Mouse (Mus musculus) cerebellum, adult 2 months (tissue): ENCODE data around the gene Oaf.

ENCODE experiments used
- CTCF ChIP-seq: fragments of 200-500 bp; IDR thresholded peaks from 2 replicates; pipeline ENCODE4 v1.5.1; 2011; ENCODE audit warnings: low read depth, mild to moderate bottlenecking, control low read depth, low read length, moderate library complexity, borderline replicate concordance; ENCODE audit not compliant: insufficient read depth
- POLR2A ChIP-seq: fragments of 200-500 bp; IDR thresholded peaks from 2 replicates; pipeline ENCODE4 v1.6.1; 2011; ENCODE audit warnings: low read length, control low read depth, borderline replicate concordance; ENCODE audit not compliant: insufficient read depth

DNA sequence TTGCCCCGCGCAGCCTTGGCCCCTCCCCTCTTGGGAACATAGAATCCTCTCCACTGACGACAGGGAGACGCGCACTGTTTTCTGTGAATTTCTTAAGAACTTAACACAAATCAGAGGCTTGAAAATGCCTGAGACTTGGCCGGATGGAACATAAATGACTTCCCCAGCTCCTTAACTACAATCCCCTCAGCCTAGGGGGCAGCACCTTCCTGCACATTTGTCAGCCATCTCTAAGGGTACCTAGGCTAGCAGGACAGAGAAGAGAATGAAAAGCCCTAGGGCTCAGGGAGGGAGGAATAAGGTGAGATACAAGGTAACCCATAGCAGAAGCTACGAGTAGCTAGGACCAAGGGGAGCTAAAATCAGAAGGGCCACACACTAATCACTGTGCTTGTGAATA, 61.5 kb downstream of the Oaf start:
- TF ChIP-seq POLR2A (no peak), CTCF (no peak)
